Mouse (Mus musculus) embryonic fibroblast, embryonic 13.5 days (primary cell): Measurements from ENCODE around the gene Plekhs1. TPM values are rescaled to one million over a fixed set of nuclear protein-coding genes. Genes with fewer than 3 reads are reported as not detected.
A peak's percentile ranks its signal among the peaks of the same experiment; 100 is the strongest.

Experiments
- H3K27ac ChIP-seq: 2 replicates; pipeline ENCODE4 v1.5.1; 2012; ENCODE audit warnings: low read length, control low read depth, inconsistent platforms; ENCODE audit not compliant: insufficient read depth
- H3K4me1 ChIP-seq: 2 replicates; pipeline ENCODE4 v1.6.1; 2011; ENCODE audit warnings: low read length; ENCODE audit not compliant: control insufficient read depth, insufficient read depth
- H3K4me3 ChIP-seq: 2 replicates; pipeline ENCODE4 v1.5.1; 2011; ENCODE audit warnings: mild to moderate bottlenecking, control low read depth, low read length; ENCODE audit not compliant: insufficient read depth
- CTCF ChIP-seq: IDR thresholded peaks from 2 replicates; pipeline ENCODE4 v1.5.1; 2011; ENCODE audit warnings: mild to moderate bottlenecking, control low read depth, low read length, moderate library complexity, borderline replicate concordance; ENCODE audit not compliant: insufficient read depth
- POLR2A ChIP-seq: IDR thresholded peaks from 2 replicates; pipeline ENCODE4 v1.6.1; 2011; ENCODE audit warnings: low read depth, mild to moderate bottlenecking, control low read depth, low read length, moderate library complexity
- polyA plus RNA-seq: library from polyadenylated mRNA; stranded (reverse); fragments of >200 nt; gene quantifications from 2 replicates; pipeline ENCODE4 v1.2.4, GENCODE M21; 2011; ENCODE audit warnings: low read depth; ENCODE audit not compliant: missing spikeins, insufficient read length

Gene Plekhs1
- 0.16 and 0.20 TPM in 2 replicates for polyA plus RNA-seq

- TF ChIP-seq POLR2A (no peak), CTCF (no peak)
- Histone ChIP-seq H3K4me3 (no peak within 1 kb of the TSS), H3K4me1 (no peaks in the 10 kb centered on the region), H3K27ac (no peak within 1 kb of the TSS)
Observed at GRCm38 (mm10) chr19:56461522-56462101, at the start of gene Plekhs1. Gene Plekhs1 (plus strand): TSS chr19:56461640.

DNA sequence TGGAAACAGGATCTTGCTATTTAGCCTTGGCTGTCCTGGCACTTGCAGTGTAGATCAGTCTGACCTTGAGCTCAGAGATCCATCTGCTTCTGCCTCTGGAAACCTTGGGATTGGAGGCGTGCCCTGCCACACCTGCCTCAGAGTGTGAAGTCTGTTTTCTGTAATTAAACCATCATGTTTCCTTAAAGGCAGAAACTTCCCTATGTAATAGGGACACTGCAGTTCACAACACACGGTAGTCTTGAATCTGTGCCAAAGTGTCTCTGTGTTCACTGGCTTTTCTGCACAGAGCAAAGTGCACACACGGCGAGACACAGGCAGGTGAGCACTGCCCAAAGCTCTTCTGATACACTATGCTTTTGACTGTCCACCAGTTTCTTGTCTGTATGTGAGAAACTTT lies 43.0 kb upstream of the Plekhs1 start:
- Histone ChIP-seq H3K4me1 (no peaks in the 10 kb centered on the region), H3K27ac (no peak overlapping the region)
- TF ChIP-seq POLR2A (no peak), CTCF (no peak)

GRCm38 (mm10) chr19:56419452-56419851 lies 42.0 kb upstream of the Plekhs1 start:
- TF ChIP-seq POLR2A, result no peak
- no peak for TF ChIP-seq CTCF
- Histone ChIP-seq H3K27ac (no peak overlapping the region), H3K4me3 (no peak overlapping the region), H3K4me1 (no peaks in the 10 kb centered on the region)

More for the DNA sequence above, 43.0 kb upstream of the Plekhs1 start:
- no peak overlapping the region for H3K4me3 ChIP-seq

DNA sequence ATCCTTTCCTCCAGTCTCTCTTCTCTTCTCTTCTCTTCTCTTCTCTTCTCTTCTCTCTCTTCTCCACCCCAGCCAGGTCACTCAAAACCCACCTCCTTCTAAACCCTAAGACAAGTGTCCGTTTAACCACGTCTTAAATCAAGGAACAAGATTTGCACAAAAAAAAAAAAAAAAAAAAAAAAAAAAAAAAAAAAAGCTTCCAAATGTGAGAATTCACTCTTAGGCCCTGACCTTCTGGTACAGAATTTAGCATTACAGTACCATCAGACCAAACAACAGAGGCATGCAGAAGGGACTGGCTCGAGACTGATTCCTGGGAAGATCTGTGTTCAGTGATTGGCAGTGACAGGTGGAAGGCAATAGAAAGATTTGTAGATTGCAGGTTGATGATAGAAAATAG lies 41.1 kb upstream of the Plekhs1 start:
- H3K4me1 ChIP-seq, result no peaks in the 10 kb centered on the region
- H3K4me3 ChIP-seq, result no peak overlapping the region
- no peak for TF ChIP-seq POLR2A
- no peak for TF ChIP-seq CTCF
- H3K27ac ChIP-seq, result no peak overlapping the region

DNA sequence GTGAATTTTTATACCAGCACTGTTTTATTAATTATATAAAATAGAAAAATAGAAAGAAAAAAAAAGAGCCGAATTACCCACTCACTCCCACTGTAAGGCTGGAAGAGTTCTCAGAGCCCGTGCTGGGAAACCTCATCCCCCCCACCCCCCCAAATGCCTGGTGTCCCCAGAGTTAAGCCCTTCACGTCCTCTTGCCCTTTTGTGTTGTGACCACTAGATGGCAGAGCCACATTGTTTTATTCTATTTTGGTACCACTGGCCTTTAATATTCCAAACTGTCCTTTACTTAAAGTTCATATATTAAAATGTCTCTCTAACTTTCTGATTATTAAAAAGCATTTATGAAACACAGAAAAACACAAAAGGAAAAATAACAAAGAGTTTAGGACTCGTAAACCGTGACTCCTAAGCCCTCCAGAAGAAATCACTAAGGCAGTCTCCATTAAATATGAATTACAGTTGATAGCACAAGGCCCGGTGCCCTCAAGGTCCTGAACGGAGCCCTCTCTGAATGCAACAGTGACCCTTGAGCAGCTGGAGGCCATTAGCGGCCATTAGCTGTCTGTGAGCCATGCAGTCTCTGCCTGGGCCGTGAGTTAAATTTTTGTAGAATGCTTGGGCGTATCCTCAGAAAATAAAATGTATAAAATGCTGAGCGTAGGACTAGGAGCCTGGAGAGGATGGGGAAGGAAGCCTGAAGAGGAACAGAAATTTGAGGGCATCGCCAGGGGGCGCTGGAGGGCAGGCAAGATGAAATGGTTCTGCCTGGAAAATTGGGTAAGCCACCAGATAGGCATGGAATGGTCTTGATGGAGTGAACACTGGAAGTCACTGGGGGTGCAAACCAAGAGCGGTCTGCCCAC lies 38.7 kb upstream of the Plekhs1 start:
- Histone ChIP-seq H3K27ac (0 out of 2 replicates have a peak overlapping the region, but pooled peaks have one; percentile 36), H3K4me1 (no peaks in the 10 kb centered on the region), H3K4me3 (no peak overlapping the region)
- TF ChIP-seq POLR2A (no peak), CTCF (peak; percentile 66)

DNA sequence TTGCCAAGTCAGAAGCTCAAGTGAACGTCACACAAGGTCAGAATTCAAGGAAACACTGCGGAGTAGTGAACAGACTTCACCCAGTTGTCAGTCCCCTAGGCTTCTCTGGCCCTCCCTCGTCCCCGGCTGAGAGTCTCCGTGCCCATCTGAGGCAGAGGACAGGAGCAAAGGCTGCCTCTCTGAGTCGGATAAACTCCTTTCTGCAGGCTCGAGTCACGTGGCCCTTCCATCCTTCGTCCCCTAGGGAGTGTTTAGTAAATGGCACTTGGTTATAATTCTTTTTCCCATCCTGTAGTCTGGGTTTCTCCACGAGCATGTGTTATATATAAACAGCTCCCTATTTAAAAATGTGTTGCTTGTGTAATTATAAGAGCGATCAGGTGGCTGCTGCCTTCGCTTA lies 38.1 kb upstream of the Plekhs1 start:
- Histone ChIP-seq H3K27ac (no peak overlapping the region), H3K4me1 (no peaks in the 10 kb centered on the region)
- TF ChIP-seq POLR2A, result no peak
- TF ChIP-seq CTCF, result no peak

DNA sequence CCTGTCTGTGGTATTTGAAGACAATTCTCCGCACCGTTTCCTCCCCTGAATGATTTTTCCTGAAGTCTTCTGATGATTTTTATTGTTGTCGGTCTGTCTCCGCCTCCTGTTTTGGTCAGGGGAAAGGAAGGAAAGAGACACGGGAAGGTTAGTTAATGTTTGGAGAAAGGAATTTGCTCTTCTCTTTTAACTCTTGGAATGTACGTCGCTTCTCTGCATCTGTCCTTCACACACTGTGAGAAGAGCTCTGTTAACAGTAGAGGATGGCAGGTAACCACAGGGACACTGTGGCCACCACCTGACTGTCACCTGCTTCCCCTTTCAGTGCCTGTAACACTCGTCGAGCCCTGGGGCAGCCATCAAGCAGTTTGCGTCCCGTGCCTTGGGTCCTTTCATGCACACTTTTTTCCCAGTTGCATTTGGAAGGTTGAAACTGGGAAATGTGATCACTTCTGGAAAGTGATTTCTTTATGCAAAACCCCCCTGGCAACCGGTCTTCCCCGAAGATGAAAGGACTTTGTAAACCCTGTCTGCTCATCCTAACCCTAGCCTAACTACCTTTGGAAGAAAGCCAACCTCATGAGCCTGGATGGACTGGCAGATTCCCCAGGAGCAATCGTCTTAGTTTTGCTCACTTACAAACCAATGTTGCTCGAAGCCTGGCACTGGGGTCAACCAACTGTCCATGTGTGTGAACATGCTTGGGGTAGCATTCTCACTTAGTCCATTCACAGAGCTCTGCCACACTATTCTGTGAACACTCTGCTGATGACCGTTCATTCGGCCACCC lies 36.6 kb upstream of the Plekhs1 start:
- TF ChIP-seq CTCF (no peak), POLR2A (no peak)
- Histone ChIP-seq H3K4me3 (no peak overlapping the region), H3K27ac (no peak overlapping the region), H3K4me1 (no peaks in the 10 kb centered on the region)

More for the DNA sequence above, 38.1 kb upstream of the Plekhs1 start:
- H3K4me3 ChIP-seq, result no peak overlapping the region

- H3K4me1 ChIP-seq, result no peaks in the 10 kb centered on the region
- no peak for TF ChIP-seq CTCF
- TF ChIP-seq POLR2A, result no peak
- no peak overlapping the region for H3K27ac ChIP-seq
- H3K4me3 ChIP-seq, result no peak overlapping the region
Observed at GRCm38 (mm10) chr19:56425492-56425891, 35.9 kb upstream of the Plekhs1 start.

DNA sequence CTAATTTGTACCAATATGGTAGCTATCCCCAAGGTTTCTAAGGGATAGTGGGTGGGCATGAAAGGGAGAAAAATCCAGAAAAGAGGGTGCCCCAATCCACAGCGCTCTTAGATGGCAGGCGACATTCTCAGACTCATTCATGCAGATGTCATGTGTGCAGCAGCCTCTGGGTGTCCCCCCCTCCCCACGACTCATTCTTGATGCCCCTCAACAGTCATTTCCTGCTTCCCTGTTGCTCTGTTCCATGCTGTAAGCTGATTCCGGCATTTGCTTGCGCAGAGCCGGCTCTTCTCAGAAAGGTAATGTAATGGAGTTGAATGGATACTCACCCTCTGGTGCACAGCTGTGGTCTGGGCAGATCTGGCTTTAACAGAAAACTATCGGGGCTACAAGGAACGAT lies 31.1 kb upstream of the Plekhs1 start:
- Histone ChIP-seq H3K4me1 (no peaks in the 10 kb centered on the region), H3K4me3 (no peak overlapping the region), H3K27ac (no peak overlapping the region)
- TF ChIP-seq POLR2A (no peak), CTCF (peak; percentile 24; the same call in 1 of the 2 replicates)

- Histone ChIP-seq H3K27ac (no peak overlapping the region), H3K4me1 (no peaks in the 10 kb centered on the region), H3K4me3 (no peak overlapping the region)
- TF ChIP-seq CTCF (no peak), POLR2A (no peak)
Observed at GRCm38 (mm10) chr19:56432706-56433105, 28.7 kb upstream of the Plekhs1 start.
